Mouse (Mus musculus): ENCODE measurements around the gene Tmem246. TPM values are rescaled to one million over a fixed set of nuclear protein-coding genes. Genes with fewer than 3 reads are reported as not detected.

Tmem246 gene
- total and polyA plus RNA-seq, 2 experiments from 2014 or later = 164 to 193 TPM

DNA sequence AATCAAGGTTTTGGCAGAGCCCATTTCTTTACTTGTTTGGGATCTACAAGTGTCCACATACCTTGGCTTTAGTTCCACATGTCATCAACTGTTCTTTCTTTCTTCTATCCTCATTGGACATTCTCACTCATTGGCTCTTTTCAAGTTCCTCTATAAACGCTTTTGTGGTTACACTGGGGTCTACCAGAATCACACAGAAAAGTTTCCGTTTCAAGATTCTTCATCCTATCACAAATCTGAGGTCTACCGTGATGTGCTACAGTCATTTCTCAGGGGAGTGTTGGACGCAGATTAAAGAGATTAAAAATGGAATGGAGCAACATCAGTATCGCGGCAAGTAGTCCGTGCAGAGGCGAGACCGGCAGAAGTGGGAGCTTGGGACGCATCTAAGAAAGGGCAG, 19.2 kb upstream of the Tmem246 start:
- 94% methylated on average over 10 of the region's 10 CpGs for WGBS
- Histone ChIP-seq H3K27me3 (ENCODE audit: insufficient read depth, low read length) (no peaks in the 10 kb centered on the region), H3K9ac (replicated peaks; ENCODE audit: low read length, poor library complexity, severe bottlenecking) (no peak overlapping the region), H3K4me1 (ENCODE audit: insufficient read depth, low read length) (no peaks in the 10 kb centered on the region), H3K36me3 (ENCODE audit: insufficient read depth, low read length) (no peaks in the 10 kb centered on the region), H3K27ac (ENCODE audit: low read depth, low read length) (no peak overlapping the region), H3K4me3 (ENCODE audit: low read depth, low read length) (no peak overlapping the region), H3K9me3 (ENCODE audit: low read length) (no peaks in the 10 kb centered on the region), H3K4me2 (ENCODE audit: low read depth, low read length, poor library complexity, severe bottlenecking) (no peak overlapping the region)
- no peak for DNase-seq (ENCODE audit: low spot score)
- no peak for TF ChIP-seq CTCF (IDR thresholded peaks at IDR 0.05)
- no peak for ATAC-seq (ENCODE audit: low FRiP score)

DNA sequence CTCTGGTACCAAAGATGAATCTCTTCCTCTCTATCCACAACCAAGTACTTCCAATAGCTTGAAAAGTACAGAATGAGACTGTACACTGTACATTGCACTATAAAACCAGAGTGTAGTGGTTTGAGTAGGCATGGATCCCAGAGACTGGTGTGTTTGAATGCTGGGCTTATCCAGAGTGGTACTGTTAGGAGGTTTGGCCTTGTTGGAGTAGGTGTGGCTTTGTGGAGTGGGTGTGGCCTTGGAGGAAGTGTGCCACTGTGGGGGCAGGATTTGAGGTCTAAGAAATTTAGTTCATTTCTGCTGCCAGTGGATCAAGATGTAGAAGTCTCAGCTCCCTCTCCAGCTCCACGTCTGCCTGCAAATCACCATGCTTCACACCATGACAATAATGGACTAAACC, 7.8 kb upstream of the Tmem246 start:
- Histone ChIP-seq H3K36me3 (ENCODE audit: insufficient read depth, low read length) (no peaks in the 10 kb centered on the region), H3K4me1 (ENCODE audit: insufficient read depth, low read length) (no peaks in the 10 kb centered on the region), H3K4me3 (ENCODE audit: low read depth, low read length) (no peak overlapping the region), H3K9ac (replicated peaks; ENCODE audit: low read length, poor library complexity, severe bottlenecking) (no peak overlapping the region), H3K27me3 (ENCODE audit: insufficient read depth, low read length) (no peaks in the 10 kb centered on the region), H3K9me3 (ENCODE audit: low read length) (no peaks in the 10 kb centered on the region), H3K27ac (ENCODE audit: low read depth, low read length) (no peak overlapping the region), H3K4me2 (ENCODE audit: low read depth, low read length, poor library complexity, severe bottlenecking) (no peak overlapping the region)
- no peak for TF ChIP-seq CTCF (IDR thresholded peaks at IDR 0.05)
- no peak for ATAC-seq (ENCODE audit: low FRiP score)
- WGBS = 83% methylated on average over 1 of the region's 1 CpGs
- DNase-seq (ENCODE audit: low spot score) = no peak

DNA sequence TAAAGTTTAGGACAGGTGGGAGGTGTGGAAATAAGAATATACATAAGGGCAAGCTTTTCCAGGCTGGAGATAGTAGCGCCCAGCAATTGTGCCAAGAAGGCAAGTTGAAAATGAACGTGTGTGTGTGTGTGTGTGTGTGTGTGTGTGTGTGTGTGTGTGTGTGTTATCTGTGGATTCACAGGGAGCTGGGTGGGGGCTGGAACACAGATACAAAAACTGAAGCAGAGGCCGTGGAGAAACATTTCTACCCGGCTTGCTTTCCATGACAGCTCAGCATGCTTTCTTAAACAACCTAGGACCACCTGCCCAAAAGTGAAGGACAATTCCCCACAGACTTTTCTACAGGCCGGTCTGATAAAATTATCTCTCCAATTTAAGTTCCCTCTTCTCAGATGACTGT, 6.9 kb upstream of the Tmem246 start:
- Histone ChIP-seq H3K4me2 (ENCODE audit: low read depth, low read length, poor library complexity, severe bottlenecking) (no peak overlapping the region), H3K36me3 (ENCODE audit: insufficient read depth, low read length) (no peaks in the 10 kb centered on the region), H3K9ac (replicated peaks; ENCODE audit: low read length, poor library complexity, severe bottlenecking) (no peak overlapping the region), H3K4me3 (ENCODE audit: low read depth, low read length) (no peak overlapping the region), H3K9me3 (ENCODE audit: low read length) (no peaks in the 10 kb centered on the region), H3K4me1 (ENCODE audit: insufficient read depth, low read length) (no peaks in the 10 kb centered on the region), H3K27me3 (ENCODE audit: insufficient read depth, low read length) (no peaks in the 10 kb centered on the region), H3K27ac (ENCODE audit: low read depth, low read length) (no peak overlapping the region)
- DNase-seq (ENCODE audit: low spot score) (no peak), ATAC-seq (ENCODE audit: low FRiP score) (no peak)
- 92% methylated on average over 5 of the region's 5 CpGs for WGBS
- TF ChIP-seq CTCF (IDR thresholded peaks at IDR 0.05) = no peak

- Histone ChIP-seq H3K4me3 (ENCODE audit: low read depth, low read length) (no peak overlapping the region), H3K4me2 (ENCODE audit: low read depth, low read length, poor library complexity, severe bottlenecking) (no peak overlapping the region), H3K9me3 (ENCODE audit: low read length) (no peaks in the 10 kb centered on the region), H3K36me3 (ENCODE audit: insufficient read depth, low read length) (no peaks in the 10 kb centered on the region), H3K27ac (ENCODE audit: low read depth, low read length) (no peak overlapping the region), H3K27me3 (ENCODE audit: insufficient read depth, low read length) (no peaks in the 10 kb centered on the region), H3K4me1 (ENCODE audit: insufficient read depth, low read length) (no peaks in the 10 kb centered on the region), H3K9ac (replicated peaks; ENCODE audit: low read length, poor library complexity, severe bottlenecking) (no peak overlapping the region)
- ATAC-seq (ENCODE audit: low FRiP score) (no peak), DNase-seq (ENCODE audit: low spot score) (no peak)
- peak; percentile 34 for TF ChIP-seq CTCF (IDR thresholded peaks at IDR 0.05)
- WGBS = 65% methylated on average over 1 of the region's 1 CpGs
These were observed 6.4 kb upstream of the Tmem246 start for GRCm38 (mm10) chr4:49604016-49604546.

GRCm38 (mm10) chr4:49603161-49603560, 5.5 kb upstream of the Tmem246 start:
- Histone ChIP-seq H3K4me2 (ENCODE audit: low read depth, low read length, poor library complexity, severe bottlenecking) (no peak overlapping the region), H3K27me3 (ENCODE audit: insufficient read depth, low read length) (no peaks in the 10 kb centered on the region), H3K9me3 (ENCODE audit: low read length) (no peaks in the 10 kb centered on the region), H3K4me3 (ENCODE audit: low read depth, low read length) (no peak overlapping the region), H3K27ac (ENCODE audit: low read depth, low read length) (no peak overlapping the region), H3K9ac (replicated peaks; ENCODE audit: low read length, poor library complexity, severe bottlenecking) (no peak overlapping the region), H3K36me3 (ENCODE audit: insufficient read depth, low read length) (no peaks in the 10 kb centered on the region), H3K4me1 (ENCODE audit: insufficient read depth, low read length) (no peaks in the 10 kb centered on the region)
- ATAC-seq (ENCODE audit: low FRiP score) (no peak), DNase-seq (ENCODE audit: low spot score) (no peak)
- 92% methylated on average over 2 of the region's 2 CpGs for WGBS
- no peak for TF ChIP-seq CTCF (IDR thresholded peaks at IDR 0.05)

DNA sequence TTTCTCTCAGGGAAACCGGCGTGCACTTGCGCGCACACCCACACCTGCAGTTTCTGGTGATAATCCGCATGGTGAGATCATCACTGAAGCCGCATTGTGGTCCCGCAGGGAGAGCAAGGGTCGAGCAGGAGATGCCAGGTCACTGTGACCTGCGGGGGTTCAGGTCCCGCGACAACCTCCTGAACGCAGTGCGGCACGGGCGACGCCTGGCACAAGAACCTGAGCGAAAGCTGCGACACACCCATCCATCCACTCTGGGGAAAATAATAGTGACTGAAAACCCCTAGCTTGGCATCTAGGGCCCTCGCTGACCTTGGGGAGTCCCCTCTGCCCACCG, 862 bp downstream of the Tmem246 start:
- H3K4me2 ChIP-seq (ENCODE audit: low read depth, low read length, poor library complexity, severe bottlenecking) = peak overlapping the region; percentile 75
- ATAC-seq (ENCODE audit: low FRiP score) = no peak; the same call in 1 of the 2 replicates
- H3K4me1 ChIP-seq (ENCODE audit: insufficient read depth, low read length) = no peaks in the 10 kb centered on the region; the same call in 1 of the 2 replicates
- under 1% methylated on average over 20 of the region's 20 CpGs for WGBS
- H3K9me3 ChIP-seq (ENCODE audit: low read length) = no peaks in the 10 kb centered on the region
- H3K4me3 ChIP-seq (ENCODE audit: low read depth, low read length) = peak overlapping the region; percentile 97
- H3K27me3 ChIP-seq (ENCODE audit: insufficient read depth, low read length) = no peaks in the 10 kb centered on the region
- peak; percentile 39 for DNase-seq (ENCODE audit: low spot score)
- no peaks in the 10 kb centered on the region for H3K36me3 ChIP-seq (ENCODE audit: insufficient read depth, low read length)
- peak overlapping the region; percentile 91 for H3K27ac ChIP-seq (ENCODE audit: low read depth, low read length)
- H3K9ac ChIP-seq (replicated peaks; ENCODE audit: low read length, poor library complexity, severe bottlenecking) = peak overlapping the region; percentile 99
- TF ChIP-seq CTCF (IDR thresholded peaks at IDR 0.05) = no peak
